Comparison of ENCODE assay signal across 16 mouse cellular contexts in the genomic region with DNA sequence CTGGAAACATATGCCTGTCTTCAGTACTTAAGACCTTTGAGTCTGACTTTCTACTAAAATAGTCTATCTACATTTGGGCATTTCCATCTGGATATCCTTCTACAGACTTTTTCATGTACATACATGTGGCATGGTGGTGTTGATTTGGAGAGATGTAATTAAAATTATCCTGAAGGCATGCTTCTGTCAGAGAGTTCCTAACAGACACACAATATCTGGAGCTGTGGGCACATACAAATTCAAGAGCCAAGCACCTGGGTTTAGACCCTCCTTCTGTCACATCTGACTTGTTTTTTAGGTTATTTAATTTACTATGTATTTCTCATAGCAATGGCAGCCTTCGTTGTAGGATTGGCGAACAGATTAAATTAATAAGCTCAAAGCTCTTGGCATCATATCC.
DNase-seq lines count a peak whose midpoint lies in the region; ATAC-seq and TF ChIP-seq lines count a peak whose summit lies in the region.
"Had no signal": no experiment of that assay in that cellular context is flagged by ENCODE, and none has a peak within 500 bp of the region (broad histone marks: within the 10 kb centered on the region; RNA-seq: fewer than 3 reads in every experiment).

No protein-coding gene starts in this region.

- no peak overlapping the region for H3K4me2 ChIP-seq in forebrain, embryonic 14.5 days (ENCODE audit: low read length)
- no peak overlapping the region for H3K4me2 ChIP-seq in forebrain, postnatal 0 days (ENCODE audit: low read depth)
- H3K4me2 ChIP-seq in forebrain, embryonic 16.5 days (ENCODE audit: low read length), result no peak overlapping the region
- no peak overlapping the region for H3K4me2 ChIP-seq in forebrain, embryonic 11.5 days (ENCODE audit: low read depth, low read length, severe bottlenecking)
- H3K4me2 ChIP-seq: embryonic facial prominence, embryonic 12.5 days had no signal

- no peak overlapping the region for H3K4me3 ChIP-seq in forebrain, embryonic 14.5 days (ENCODE audit: low read depth, low read length)
- H3K4me3 ChIP-seq in forebrain, postnatal 0 days (ENCODE audit: low read depth, low read length), result no peak overlapping the region
- H3K4me3 ChIP-seq in forebrain, embryonic 16.5 days (replicated peaks; ENCODE audit: low read length), result no peak overlapping the region
- no peak overlapping the region for H3K4me3 ChIP-seq in forebrain, embryonic 11.5 days (ENCODE audit: low read depth, low read length)
- H3K4me3 ChIP-seq: embryonic facial prominence, embryonic 10.5 days; embryonic facial prominence, embryonic 12.5 days had no signal

- H3K36me3 ChIP-seq in forebrain, embryonic 14.5 days (ENCODE audit: control insufficient read depth, insufficient read depth, low read length), result no peaks in the 10 kb centered on the region
- H3K36me3 ChIP-seq in forebrain, postnatal 0 days (ENCODE audit: insufficient read depth), result no peaks in the 10 kb centered on the region
- H3K36me3 ChIP-seq in forebrain, embryonic 16.5 days (ENCODE audit: control insufficient read depth, insufficient read depth), result no peaks in the 10 kb centered on the region
- no peaks in the 10 kb centered on the region for H3K36me3 ChIP-seq in forebrain, embryonic 11.5 days (ENCODE audit: control insufficient read depth, insufficient read depth, low read length)
- H3K36me3 ChIP-seq: embryonic facial prominence, embryonic 10.5 days; embryonic facial prominence, embryonic 12.5 days had no signal

- H3K9me3 ChIP-seq in forebrain, embryonic 14.5 days (replicated peaks; ENCODE audit: control insufficient read depth, low read length), result no peaks in the 10 kb centered on the region
- H3K9me3 ChIP-seq in forebrain, postnatal 0 days (ENCODE audit: low read length), result no peaks in the 10 kb centered on the region
- no peaks in the 10 kb centered on the region for H3K9me3 ChIP-seq in forebrain, embryonic 16.5 days (ENCODE audit: control insufficient read depth, low read length)
- H3K9me3 ChIP-seq in forebrain, embryonic 11.5 days (ENCODE audit: control insufficient read depth, low read length), result no peaks in the 10 kb centered on the region
- H3K9me3 ChIP-seq: embryonic facial prominence, embryonic 10.5 days; embryonic facial prominence, embryonic 12.5 days had no signal

- H3K27me3 ChIP-seq in forebrain, embryonic 14.5 days (replicated peaks; ENCODE audit: control insufficient read depth, insufficient read depth, low read length), result no peaks in the 10 kb centered on the region
- H3K27me3 ChIP-seq in forebrain, postnatal 0 days (ENCODE audit: insufficient read depth, low read length), result no peaks in the 10 kb centered on the region
- H3K27me3 ChIP-seq in forebrain, embryonic 16.5 days (replicated peaks; ENCODE audit: control insufficient read depth, insufficient read depth, low read length), result no peaks in the 10 kb centered on the region
- H3K27me3 ChIP-seq in forebrain, embryonic 11.5 days (ENCODE audit: control insufficient read depth, insufficient read depth, low read length), result no peaks in the 10 kb centered on the region
- H3K27me3 ChIP-seq: embryonic facial prominence, embryonic 12.5 days had no signal

- ATAC-seq in forebrain, embryonic 14.5 days, result peak; percentile 80
- no peak for ATAC-seq in forebrain, postnatal 0 days
- peak; percentile 45 for ATAC-seq in forebrain, embryonic 16.5 days
- ATAC-seq in forebrain, embryonic 11.5 days (replicated peaks; ENCODE audit: low FRiP score), result no peak

- H3K27ac ChIP-seq in forebrain, embryonic 14.5 days (ENCODE audit: low read depth, low read length), result no peak overlapping the region
- no peak overlapping the region for H3K27ac ChIP-seq in forebrain, postnatal 0 days (ENCODE audit: low read depth, low read length)
- no peak overlapping the region for H3K27ac ChIP-seq in forebrain, embryonic 16.5 days (ENCODE audit: low read length)
- no peak overlapping the region for H3K27ac ChIP-seq in forebrain, embryonic 11.5 days (ENCODE audit: low read depth, low read length)
- H3K27ac ChIP-seq: embryonic facial prominence, embryonic 10.5 days; embryonic facial prominence, embryonic 12.5 days had no signal

- no peak overlapping the region for H3K9ac ChIP-seq in forebrain, embryonic 14.5 days (ENCODE audit: low read length)
- no peak overlapping the region for H3K9ac ChIP-seq in forebrain, postnatal 0 days
- no peak overlapping the region for H3K9ac ChIP-seq in forebrain, embryonic 16.5 days (replicated peaks; ENCODE audit: low read depth, low read length)
- no peak overlapping the region for H3K9ac ChIP-seq in forebrain, embryonic 11.5 days (ENCODE audit: low read length)
- H3K9ac ChIP-seq: embryonic facial prominence, embryonic 12.5 days had no signal

- TF ChIP-seq POLR2A in brain, embryonic 14.5 days (IDR thresholded peaks at IDR 0.05; ENCODE audit: borderline replicate concordance, extremely low read depth, insufficient read depth, insufficient read length, poor library complexity, severe bottlenecking), result no peak

- TF ChIP-seq CTCF in forebrain, postnatal 0 days (IDR thresholded peaks at IDR 0.05; ENCODE audit: low read depth), result no peak
- TF ChIP-seq CTCF in brain, embryonic 14.5 days (IDR thresholded peaks at IDR 0.05; ENCODE audit: borderline replicate concordance, extremely low read depth, insufficient read depth, insufficient read length), result no peak

- H3K4me1 ChIP-seq in forebrain, embryonic 14.5 days (ENCODE audit: control insufficient read depth, insufficient read depth, low read length), result 0 out of 2 replicates have a peak, but pooled peaks cover 2% of the 10 kb centered on the region
- 0 out of 2 replicates have a peak, but pooled peaks cover 2% of the 10 kb centered on the region for H3K4me1 ChIP-seq in forebrain, postnatal 0 days (ENCODE audit: insufficient read depth)
- H3K4me1 ChIP-seq in forebrain, embryonic 16.5 days (replicated peaks; ENCODE audit: control insufficient read depth, insufficient read depth, low read length), result no peaks in the 10 kb centered on the region; the same call in 1 of the 2 replicates
- H3K4me1 ChIP-seq in forebrain, embryonic 11.5 days (replicated peaks; ENCODE audit: control insufficient read depth, insufficient read depth, low read length), result no peaks in the 10 kb centered on the region
- H3K4me1 ChIP-seq: embryonic facial prominence, embryonic 10.5 days; embryonic facial prominence, embryonic 12.5 days had no signal

- peak; percentile 76 for DNase-seq in forebrain, embryonic 14.5 days (ENCODE audit: low spot score)
- DNase-seq in forebrain, postnatal 0 days, result no peak
- DNase-seq in forebrain, embryonic 11.5 days (ENCODE audit: low spot score), result no peak
- peak; percentile 81 for DNase-seq in brain, embryonic 14.5 days (ENCODE audit: low read depth)
- DNase-seq in gastrocnemius, postnatal 4 days (ENCODE audit: low spot score in 2 of 2), result no peak
- DNase-seq: adrenal gland, adult 2 months; adrenal gland, postnatal 10 days; adrenal gland, postnatal 25 days; cerebellum, adult 11-12 months; cerebellum, adult 2 months; cerebellum, adult 9-10 months; cerebellum, postnatal 10 days; cerebellum, postnatal 25 days had no signal

- WGBS in forebrain, embryonic 14.5 days, result 63% methylated on average over 2 of the region's 2 CpGs
- WGBS in forebrain, postnatal 0 days, result 74% methylated on average over 2 of the region's 2 CpGs
- WGBS in forebrain, embryonic 16.5 days, result 55% methylated on average over 2 of the region's 2 CpGs
- 79% methylated on average over 2 of the region's 2 CpGs for WGBS in forebrain, embryonic 11.5 days

Comparison
In these comparisons a context has a peak if more than half of its experiments do, and no peak if none do; other contexts are left out.
1. ATAC-seq: peak in forebrain, embryonic 14.5 days (single experiment) and forebrain, embryonic 16.5 days (single experiment); none in forebrain, postnatal 0 days (single experiment) and forebrain, embryonic 11.5 days (single experiment).
2. DNase-seq: peak in forebrain, embryonic 14.5 days (single experiment) and brain, embryonic 14.5 days (single experiment); none in forebrain, postnatal 0 days (single experiment), forebrain, embryonic 11.5 days (single experiment) and gastrocnemius, postnatal 4 days (0 of 2).